Mouse (Mus musculus) induced T-regulatory cell, adult 2 months (primary cell): ENCODE measurements around the gene Wdr90.
A peak's percentile ranks its signal among the peaks of the same experiment; 100 is the strongest.

ENCODE experiments used
- DNase-seq: peaks from one replicate; pipeline ENCODE4 v3.0.0-alpha.2; 2012; ENCODE audit warnings: low read depth

Gene Wdr90

DNA sequence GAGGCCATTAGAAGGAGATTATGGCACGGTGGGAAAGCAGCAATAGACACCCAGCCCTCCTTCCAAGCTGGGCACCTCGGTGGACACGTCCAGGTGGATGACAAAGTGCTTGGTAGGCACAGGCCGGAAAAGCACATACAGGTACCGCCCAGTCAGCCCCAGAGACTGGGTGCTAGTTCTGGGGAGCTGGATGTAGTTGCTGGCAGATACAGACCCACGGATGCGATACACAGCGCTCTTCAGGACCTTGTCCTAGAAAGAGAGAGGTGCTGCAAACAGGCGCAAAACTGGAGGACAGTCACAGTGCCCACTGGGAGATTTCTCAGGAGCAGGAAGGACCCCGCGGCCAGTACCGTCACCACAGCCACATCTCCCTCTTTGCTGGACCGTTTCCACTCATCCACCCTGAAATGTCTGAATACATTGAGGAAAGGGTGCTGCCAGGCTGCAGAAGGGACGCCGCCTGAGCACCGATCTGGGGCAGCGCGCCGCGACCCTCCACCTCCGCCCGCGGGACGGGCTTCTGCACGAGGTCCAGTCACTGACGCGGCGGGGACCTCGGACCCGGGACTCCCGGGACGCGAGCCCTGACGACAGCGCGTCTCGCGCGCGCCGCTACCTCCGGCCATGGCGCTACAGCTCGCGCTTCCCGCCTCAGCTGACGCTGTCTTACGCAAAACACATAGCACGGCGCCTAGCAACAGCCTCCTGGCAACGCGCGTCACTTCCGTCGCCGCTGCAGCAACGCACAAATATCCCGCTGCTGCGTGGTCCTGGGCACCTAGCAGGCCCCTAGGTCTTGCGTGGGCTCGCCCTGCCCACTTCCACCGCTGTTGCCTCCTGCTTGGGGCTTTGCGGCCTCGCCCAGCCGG lies at the start of gene Wdr90:
TSS of gene Wdr90 (minus strand) at position 670 of the 872 bp plus-strand sequence.
- DNase-seq, result peak; percentile 96

DNA sequence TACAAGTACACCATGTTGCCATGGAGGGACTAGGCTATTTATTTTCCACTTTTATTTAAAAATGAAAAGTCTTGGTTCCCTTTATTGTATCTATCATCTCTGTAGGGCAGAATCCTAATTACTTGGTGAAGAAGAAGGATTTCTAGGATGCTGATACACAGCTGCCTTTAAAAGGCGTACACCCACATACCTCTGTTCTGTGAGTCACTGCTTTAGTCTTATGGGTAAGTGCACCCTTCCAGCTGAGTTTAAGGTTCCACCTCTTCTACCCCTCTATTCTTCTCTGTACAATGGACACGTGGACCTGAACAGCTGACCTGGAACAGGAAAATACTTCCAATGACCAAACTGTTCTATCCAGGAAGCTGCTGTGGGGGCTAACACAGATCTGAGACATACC lies 46.3 kb upstream of the Wdr90 start:
- no peak for DNase-seq

DNA sequence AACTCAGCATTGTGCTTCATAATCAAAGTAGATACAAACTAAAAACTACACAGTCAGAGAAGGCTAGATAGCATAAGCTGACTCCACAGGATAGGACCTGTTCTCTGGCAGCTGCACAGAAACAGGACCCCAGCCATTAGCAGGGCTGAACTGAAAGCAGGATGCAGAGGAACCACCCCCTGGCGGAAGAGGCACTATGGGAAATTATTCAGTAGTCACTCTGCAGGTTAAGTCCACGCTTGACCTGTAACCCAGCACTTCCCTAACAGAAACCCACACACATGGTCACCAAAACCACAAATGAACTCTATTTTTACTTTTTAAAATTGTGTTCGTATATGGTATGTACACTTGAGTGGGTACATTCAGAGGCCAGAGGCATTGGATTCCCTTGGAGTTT lies 41.8 kb upstream of the Wdr90 start:
- no peak for DNase-seq

DNA sequence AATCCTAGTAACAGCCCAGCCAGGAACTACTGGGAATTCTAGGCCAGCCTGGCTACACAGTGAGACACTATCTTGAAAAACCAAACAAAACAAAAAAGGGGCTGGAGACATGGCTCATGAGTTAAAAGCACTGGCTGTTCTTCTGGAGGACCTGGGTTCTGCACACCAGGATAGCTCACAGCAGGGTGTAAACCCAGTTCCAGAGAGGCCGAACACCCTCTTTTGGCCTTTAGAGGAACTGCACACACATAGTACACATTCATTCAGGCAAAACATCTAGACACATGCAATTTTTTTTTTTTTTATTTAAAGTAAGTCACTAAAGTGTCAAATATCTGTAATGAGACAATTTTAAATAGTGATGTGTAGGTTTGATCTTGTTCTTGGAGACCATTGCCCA lies 38.9 kb upstream of the Wdr90 start:
- no peak for DNase-seq

DNA sequence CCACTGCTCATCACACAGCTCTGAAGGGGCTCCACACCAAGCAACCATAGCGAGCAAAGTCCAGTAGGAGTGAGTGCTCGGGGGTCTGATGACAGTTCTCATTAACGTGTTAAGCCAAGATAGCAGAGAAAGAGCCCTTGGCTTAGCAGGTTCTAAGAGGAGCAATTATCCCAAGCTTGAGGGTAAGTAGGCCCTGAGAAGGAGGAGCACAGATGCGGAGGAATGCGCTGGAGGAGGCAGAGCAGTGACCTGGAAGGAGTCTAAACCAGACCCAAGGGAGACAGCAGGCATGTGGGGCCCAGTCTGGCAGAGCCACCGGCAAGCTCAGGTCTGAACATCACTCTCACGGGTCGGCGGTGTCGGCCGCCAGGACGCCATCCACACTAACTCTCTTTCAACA lies 34.6 kb upstream of the Wdr90 start:
- DNase-seq, result no peak

DNA sequence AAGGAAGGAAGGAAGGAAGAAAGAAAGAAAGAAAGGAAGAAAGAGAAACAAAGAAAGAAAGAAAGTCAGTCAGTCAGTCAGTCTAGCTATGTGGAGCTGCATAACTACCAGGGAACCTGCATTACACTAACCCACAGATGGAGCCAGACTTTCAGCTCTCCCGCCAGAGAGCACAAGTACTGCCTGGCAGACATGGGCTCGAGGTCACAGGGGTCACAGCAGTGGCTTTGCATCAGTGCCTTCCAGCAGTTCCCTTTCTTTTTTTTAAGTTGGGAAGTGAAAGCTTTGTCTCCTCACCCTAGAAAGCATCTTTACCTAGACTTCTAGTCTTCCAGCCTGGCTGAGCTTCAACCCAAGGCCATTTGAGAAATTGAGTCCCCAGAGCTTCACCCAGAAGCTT lies 34.1 kb upstream of the Wdr90 start:
- DNase-seq, result no peak

DNA sequence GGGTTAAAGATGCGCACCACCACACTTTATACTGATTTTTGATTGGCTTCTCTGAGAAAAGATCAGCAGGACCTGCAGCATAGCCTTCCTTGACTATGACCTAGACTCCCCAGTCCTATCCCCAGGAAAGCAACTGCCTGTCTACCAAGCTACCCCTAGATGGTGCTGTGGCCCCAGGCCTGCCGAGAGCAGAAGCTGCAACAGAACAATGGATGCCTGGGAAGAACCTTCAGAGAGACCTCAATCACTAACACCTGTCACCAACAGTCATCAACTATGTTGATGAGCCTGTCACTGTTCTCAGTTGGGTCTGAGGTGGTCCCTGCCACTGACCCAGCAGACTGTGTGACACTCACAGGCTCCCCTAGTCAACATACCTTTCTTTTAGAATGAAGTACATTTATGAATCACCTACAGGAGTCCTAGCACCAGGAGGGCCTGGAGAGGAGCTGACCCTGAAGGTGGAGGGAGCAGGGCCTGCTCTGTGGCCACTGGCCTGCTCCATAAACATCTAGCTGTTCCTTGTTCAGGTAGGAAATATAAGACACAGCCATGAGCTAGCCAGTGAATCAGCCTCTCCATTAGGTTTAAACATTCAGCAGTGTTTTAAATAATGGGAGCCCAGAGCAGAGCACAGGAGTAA lies 32.8 kb upstream of the Wdr90 start:
- peak; percentile 77 for DNase-seq

DNA sequence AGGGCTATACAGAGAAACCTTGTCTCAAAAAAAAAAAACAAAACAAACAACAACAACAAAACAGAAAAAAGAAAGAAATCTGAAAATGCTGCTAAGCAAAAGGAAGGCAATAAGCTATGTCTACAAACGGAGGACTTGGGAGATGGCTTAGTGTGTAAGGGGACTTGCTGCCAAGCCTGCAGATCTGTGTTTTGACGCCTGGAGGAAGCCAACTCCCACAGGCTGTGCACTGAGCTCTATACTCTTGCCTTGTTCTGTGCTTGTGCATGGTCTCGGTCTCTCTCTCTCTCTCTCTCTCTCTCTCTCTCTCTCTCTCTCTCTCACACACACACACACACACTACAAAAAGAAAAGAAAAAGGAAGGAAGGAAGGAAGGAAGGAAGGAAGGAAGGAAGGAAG lies 27.5 kb upstream of the Wdr90 start:
- no peak for DNase-seq

DNA sequence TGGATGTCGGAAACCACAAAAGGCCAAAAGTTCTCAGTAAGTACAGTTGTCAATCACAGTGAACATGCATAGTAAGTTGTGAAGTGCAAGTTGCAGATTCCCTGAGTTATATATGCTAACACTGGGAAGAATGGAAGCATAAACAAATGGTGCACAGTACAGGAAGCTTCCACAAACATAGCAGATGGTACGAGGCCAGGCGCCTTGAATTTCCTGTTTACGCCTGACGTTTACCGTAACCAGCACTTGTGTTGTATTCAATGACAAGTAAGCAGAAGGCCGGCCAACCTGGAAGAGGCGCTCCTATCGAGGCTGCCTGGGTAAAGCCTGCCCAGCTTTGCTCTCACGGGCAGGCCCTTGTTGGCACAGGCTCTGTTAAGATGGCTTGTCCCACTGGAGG lies 26.2 kb upstream of the Wdr90 start:
- peak; percentile 43 for DNase-seq

DNA sequence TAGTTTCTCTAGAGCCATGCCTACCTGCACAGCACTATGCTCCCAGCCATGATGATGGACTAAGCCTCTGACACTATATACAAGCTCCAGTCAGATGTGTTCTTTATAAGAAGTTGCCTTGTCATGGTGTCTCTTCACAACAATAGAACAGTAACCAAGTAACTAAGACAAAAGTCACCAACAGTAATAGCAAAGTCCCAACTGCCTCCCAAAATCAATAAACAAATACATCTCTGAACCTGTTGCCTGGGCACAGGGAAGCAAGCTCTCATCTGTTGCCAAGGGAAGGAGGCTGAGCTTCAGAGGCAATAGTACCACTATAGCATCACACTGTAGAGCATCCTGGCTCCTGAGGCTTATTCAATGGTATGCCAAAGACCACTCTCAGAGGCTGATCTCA lies 25.5 kb upstream of the Wdr90 start:
- DNase-seq, result no peak

DNA sequence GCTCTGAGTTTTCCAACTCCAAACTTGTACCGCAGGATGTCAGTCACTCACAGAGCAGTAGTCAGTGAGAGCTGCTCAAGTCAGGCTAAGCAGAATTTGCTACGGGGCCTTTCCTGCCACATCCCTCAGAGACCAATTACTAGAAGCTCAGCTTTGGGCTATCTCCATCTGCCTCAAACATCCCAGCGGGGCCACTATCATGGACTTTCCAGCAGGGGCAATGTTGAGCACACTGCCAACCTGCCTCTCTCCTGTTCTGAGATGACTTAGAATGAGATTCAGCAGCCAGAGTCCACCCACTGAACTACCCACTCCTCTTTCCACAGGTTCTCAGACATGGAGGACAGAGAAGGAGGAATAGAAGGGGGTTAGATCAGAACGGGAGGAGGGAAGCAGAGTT lies 24.3 kb upstream of the Wdr90 start:
- DNase-seq, result peak; percentile 61

DNA sequence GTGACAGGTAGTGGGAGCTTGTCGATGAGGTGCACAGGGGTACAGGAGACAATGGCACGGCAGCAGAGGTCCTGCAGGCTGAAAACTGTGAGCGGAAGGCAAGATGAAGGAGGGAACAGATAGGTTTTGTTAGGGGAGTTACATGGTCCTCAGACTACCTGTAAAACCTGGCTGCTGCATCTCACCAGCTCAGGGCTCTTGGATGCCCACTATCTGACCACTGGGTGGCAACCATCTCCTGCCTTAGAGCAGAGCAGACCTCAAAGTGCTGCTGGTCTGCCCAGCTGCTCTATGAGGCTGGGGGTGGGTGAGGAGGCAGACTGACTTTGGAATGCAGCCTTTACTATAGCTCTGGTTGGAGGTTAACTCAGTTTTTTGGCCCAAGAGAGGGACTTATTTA lies 22.5 kb upstream of the Wdr90 start:
- DNase-seq, result no peak

DNA sequence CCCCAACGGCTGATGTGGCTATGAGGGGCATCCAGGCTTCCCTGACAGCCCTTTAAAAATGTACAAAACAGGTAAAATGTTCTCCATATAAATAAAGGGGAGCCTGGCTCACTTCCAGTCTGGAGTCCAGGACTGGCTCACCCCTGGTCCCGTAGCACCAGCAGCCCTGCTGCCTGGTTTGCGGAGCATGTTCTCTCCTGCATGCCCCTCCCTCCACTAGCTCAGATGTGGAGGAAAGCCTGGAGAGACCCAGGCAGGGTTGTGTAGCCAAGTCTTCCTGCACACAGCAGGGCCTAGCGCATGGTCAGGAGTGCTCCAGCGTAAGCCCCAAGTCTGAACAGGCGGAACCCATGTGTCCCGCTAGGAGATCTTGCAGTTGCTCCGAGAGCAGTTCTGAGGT lies 22.0 kb upstream of the Wdr90 start:
- no peak for DNase-seq

DNA sequence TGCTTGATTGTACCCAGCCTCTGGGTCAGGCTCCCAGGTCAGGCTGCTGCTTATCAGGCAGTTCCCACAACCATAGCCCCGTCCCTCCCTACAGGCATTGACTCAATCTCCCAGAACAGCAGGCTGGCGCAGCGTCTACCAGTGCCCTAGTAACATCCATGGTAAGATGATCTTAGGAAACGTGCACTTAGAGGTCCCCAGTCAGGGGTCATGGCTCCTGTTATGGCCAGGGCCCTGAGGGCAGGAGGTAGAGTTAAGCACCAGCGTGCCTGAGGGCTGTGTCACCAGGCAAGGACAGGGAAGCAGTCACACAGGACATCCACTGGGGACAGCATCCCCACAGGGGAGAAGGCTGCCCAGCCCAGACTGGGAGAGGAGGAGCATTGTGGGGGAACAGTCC lies 21.0 kb upstream of the Wdr90 start:
- DNase-seq, result no peak

DNA sequence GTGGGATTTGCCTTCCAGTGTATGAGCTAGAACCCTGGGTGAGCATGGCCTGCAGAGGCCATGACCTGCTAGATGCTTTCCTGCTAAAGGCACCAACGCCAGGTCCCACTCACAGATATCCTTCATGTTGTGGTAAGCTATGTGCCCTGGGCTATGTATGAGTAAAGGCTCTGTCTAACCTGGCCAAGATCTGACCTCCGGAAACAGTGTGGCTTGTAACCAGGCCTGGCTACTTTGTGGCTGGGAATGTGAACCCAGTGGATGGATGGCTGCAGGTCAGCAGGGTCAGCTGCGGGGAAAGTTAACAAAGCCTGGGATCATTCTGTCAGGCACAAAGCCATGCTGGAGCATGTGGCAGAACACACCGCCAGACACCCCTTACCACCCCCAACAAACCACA lies 20.4 kb upstream of the Wdr90 start:
- no peak for DNase-seq

DNA sequence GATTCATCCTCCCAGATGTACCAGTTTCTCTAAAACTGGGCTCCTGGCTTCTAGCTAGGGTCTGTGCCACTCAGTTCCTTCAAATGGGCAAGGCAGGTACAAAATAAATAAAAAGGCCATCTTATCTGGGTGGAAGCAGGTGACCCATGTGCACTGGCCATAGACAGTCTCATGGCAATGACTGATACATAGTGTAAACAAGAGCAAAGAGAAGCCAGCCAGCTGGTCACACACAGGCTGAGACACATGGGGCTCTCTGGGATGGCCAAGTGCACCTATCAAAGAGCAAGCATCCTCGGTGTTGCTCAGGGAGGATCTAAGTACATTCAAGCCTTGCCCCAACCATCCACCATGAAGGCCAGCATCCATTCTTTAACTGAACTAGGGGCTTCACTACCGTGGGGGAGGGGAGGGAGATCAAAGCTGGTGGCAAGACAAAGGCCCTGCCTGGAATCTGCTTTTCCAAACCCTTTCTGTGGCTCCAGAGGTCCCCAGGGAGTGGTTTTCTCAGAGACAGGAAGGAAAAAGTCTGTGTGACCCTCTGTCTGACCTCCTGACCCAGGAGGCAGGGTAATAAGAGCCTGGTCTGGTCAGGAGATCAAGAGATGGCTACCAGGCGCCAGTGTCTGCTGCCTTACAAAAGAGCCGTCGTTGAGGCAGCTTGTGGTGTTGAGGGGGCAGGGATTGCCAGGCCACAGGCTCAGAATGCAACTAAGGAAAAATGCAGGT lies 19.8 kb upstream of the Wdr90 start:
- DNase-seq, result no peak

DNA sequence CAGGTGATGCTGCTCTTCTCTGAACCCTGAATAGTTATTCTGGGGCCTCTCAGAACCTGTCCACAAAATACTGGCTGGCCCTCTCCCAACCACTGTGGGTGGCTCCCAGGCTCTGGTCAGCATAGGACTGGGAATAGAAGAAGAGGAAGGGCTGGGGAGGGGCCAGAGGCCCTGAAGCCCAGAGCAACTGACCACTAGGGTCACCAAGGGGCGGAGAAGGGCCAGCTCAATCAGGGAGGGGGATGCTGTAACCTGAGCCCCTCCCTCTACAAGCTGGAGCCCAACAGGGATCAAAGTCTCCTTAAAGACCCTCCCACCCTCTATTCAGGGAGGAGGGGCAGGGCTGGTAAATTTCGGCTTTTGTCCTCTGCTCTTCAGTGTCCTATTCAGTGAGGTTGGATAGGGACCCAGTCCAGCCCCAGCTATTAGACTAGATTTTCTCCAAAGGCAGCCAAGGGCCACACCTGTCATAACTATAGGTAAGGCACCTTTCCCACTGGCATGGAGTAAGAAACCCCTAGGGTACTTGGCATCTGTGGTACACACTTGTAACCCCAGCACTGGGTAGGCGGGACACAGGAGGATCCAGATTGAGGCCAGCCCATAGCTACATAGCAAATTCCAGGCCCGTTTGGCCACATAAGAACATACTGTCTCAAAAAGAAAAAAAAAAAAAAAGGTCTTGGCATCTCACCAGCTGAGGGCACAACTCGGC lies 19.1 kb upstream of the Wdr90 start, which contains the start of gene Wfikkn1:
TSS of gene Wfikkn1 (minus strand) at position 663 of the 715 bp plus-strand sequence.
- no peak for DNase-seq

DNA sequence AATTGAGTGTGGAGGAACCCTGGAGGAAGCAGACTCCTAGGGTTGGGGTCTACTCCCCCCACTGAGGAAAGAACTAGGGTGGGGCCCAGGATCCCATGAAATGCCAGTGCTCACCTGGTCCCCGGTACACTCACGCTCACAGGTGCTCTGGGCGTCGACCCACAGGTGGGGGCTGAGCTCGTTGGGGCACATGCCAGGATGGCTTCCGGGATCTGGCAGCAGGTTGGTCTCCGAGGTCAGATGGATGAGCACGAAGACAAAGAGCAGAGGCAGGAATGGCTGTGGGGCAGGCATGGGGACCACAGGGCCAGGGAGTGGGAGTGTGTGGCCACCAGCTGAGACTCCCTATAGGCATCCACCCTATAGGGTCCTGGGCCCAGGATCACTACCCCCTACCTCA lies 18.4 kb upstream of the Wdr90 start:
- no peak for DNase-seq

DNA sequence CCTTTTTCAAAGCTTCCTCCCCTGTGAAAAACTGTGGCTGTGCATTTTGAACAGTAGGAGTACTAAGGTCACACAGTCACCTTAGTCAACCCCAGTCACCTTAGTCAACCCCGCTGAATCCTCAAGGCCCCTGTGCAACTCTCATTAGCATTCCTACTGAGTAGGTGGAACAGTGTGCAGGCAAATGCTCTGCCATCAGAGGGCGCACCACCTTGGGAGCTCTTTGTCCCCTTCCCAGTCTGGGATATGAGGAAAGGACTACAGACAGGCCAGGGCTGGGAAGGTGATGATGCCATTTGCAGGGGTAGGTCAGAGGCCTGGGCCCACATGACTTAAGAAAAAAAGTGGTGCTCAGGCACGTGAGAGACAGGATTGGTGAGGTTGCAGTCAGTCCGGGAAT lies 18.0 kb upstream of the Wdr90 start:
- no peak for DNase-seq

DNA sequence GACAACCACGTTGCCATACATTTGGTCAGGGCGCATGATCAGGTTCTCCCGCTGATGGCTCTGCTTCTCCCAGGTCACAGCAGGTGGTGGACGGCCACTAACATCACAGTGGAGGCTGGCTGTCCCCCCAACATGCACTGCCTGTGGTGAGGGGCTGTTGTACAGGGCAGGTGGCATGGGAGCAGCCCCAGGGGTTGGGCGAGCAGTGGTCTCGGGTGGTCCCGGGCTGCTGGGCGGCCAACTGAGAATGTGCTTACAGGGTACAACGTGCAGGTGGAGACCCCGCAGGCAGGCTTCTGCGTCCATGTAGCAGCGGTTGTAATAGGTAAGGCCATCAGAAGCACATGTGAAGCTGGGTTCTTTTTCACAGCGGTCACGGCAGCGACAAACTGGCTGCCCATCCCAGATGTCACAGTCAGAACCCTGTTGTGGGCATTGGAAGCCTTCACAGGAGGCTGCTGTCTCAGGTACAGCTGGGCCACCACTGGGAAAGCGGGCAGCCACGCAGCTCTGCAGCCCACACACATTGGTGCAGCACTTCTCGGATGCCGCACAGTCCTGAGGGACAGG lies 17.4 kb upstream of the Wdr90 start:
- no peak for DNase-seq

DNA sequence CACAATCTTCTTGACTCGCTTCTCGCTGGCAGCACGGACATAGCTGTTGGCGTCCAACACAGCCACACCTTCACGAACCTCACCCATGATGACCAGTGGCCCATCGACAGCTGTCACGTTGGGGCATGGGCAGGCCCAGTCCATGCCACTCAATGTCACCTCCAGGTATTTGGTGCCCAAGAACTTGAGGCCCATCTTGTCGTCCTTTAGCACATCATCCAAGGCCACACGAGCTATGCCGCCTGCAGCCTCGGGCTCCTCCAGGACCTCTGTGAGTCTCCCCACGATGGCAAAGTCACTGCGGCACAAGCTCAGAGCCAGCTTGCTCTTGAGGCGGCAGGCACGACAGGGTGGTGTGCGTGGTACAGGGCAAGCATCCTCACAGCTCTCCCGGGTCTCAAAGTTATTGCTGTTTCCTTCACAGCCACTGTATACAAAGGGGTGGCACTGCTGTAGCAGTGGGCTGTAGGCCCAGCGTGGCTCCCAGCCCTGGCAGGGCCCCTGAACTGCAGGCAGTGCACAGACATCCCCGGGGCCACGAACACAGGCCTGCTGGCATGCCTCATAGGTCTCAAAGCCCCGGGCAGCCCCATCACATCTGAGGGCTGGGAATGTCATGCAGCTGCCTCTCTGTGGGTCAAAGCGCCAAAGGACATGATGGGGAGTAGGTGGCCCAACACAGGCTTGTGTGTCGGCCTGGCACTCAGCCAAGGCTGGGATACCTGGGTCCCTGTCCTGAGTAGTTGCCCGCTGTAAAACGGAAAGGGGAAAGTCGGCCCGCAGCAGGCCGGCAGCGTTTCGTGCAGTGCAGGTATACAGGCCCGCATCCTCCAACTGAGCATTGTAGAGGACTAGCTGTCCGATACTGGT lies 16.7 kb upstream of the Wdr90 start:
- DNase-seq, result no peak
